Mouse (Mus musculus) midbrain, embryonic 14.5 days (tissue): ENCODE data around the gene Nxpe2. TPM values are rescaled to one million over a fixed set of nuclear protein-coding genes. Genes with fewer than 3 reads are reported as not detected.

Source experiments
- ATAC-seq: fragments of 200-750 bp; cut with Nextera tagmentation; 2 replicates; pipeline ENCODE4 v1.8.0; 2017; ENCODE audit warnings: moderate number of reproducible peaks, moderate library complexity; ENCODE audit not compliant: low FRiP score, low TSS enrichment
- DNase-seq: peaks from one replicate; pipeline ENCODE4 v3.0.0-alpha.2; 2015
- H3K27ac ChIP-seq: fragments of 300-500 bp; sonication (generic); replicated peaks from 2 replicates; pipeline ENCODE4 v1.5.1; 2014; ENCODE audit warnings: mild to moderate bottlenecking, low read depth, low read length, moderate library complexity
- H3K27me3 ChIP-seq: fragments of 300-500 bp; sonication (generic); 2 replicates; pipeline ENCODE4 v1.6.1; 2014; ENCODE audit warnings: low read length, control low read depth, mixed read lengths; ENCODE audit not compliant: control insufficient read depth, insufficient read depth
- H3K36me3 ChIP-seq: fragments of 300-500 bp; sonication (generic); 2 replicates; pipeline ENCODE4 v1.6.1; 2014; ENCODE audit warnings: low read length, control low read depth; ENCODE audit not compliant: control insufficient read depth, insufficient read depth
- H3K4me1 ChIP-seq: fragments of 300-500 bp; sonication (generic); 2 replicates; pipeline ENCODE4 v1.6.1; 2014; ENCODE audit warnings: mild to moderate bottlenecking, antibody characterized with exemption, low read length, control low read depth; ENCODE audit not compliant: control insufficient read depth, insufficient read depth
- H3K4me2 ChIP-seq: fragments of 300-500 bp; sonication (generic); 2 replicates; pipeline ENCODE4 v1.6.1; 2014; ENCODE audit warnings: mild to moderate bottlenecking, low read length, moderate library complexity
- H3K4me3 ChIP-seq: fragments of 300-500 bp; sonication (generic); replicated peaks from 2 replicates; pipeline ENCODE4 v1.5.1; 2014; ENCODE audit warnings: low read depth, low read length
- H3K9ac ChIP-seq: fragments of 300-500 bp; sonication (generic); replicated peaks from 2 replicates; pipeline ENCODE4 v1.6.1; 2014; ENCODE audit warnings: mild to moderate bottlenecking, low read length, moderate library complexity
- H3K9me3 ChIP-seq: fragments of 300-500 bp; sonication (generic); 2 replicates; pipeline ENCODE4 v1.6.1; 2016; ENCODE audit warnings: low read length, control low read depth, mixed read lengths; ENCODE audit not compliant: control insufficient read depth
- WGBS: fragments of 180-500 bp; shearing (Covaris S2); extraction: QIAGEN DNeasy Blood & Tissue Kit; methylation state at CpG from one replicate; pipeline ENCODE4 v1.1.7; 2014; 5-methylcytosine and 5-hydroxymethylcytosine counted together
- polyA plus RNA-seq: library from polyadenylated mRNA; unstranded; fragments of >200 nt; fragmentation: Nextera tagmentation; extraction: Ambion mirVana; gene quantifications from 2 replicates; pipeline ENCODE4 v1.2.1, GENCODE M21; 2014

Gene Nxpe2
- polyA plus RNA-seq: 0.34 and 0.58 TPM in 2 replicates

GRCm38 (mm10) chr9:48353148-48353698 lies at the start of gene Nxpe2:
Gene Nxpe2 (minus strand): TSS chr9:48353454.
- Histone ChIP-seq H3K4me3 (no peak within 1 kb of the TSS), H3K9me3 (no peaks in the 10 kb centered on the region), H3K36me3 (no peaks in the 10 kb centered on the region), H3K9ac (no peak within 1 kb of the TSS), H3K27ac (no peak within 1 kb of the TSS), H3K4me1 (no peaks in the 10 kb centered on the region), H3K4me2 (no peak within 1 kb of the TSS), H3K27me3 (no peaks in the 10 kb centered on the region)
- DNase-seq (no peak), ATAC-seq (no peak)
- WGBS: 73% methylated on average over 2 of the region's 2 CpGs

- WGBS: 77% methylated on average over 3 of the region's 3 CpGs
These were observed 36.7 kb upstream of the Nxpe2 start for GRCm38 (mm10) chr9:48389983-48390382.

GRCm38 (mm10) chr9:48388451-48388850 lies 35.2 kb upstream of the Nxpe2 start:
- WGBS: 84% methylated on average over 4 of the region's 4 CpGs
- DNase-seq: no peak

More at GRCm38 (mm10) chr9:48389983-48390382, 36.7 kb upstream of the Nxpe2 start:
- no peak for DNase-seq
- Histone ChIP-seq H3K4me2 (no peak overlapping the region), H3K9ac (no peak overlapping the region), H3K27me3 (no peaks in the 10 kb centered on the region), H3K4me3 (no peak overlapping the region), H3K4me1 (no peaks in the 10 kb centered on the region), H3K36me3 (no peaks in the 10 kb centered on the region), H3K27ac (no peak overlapping the region), H3K9me3 (no peaks in the 10 kb centered on the region)
- ATAC-seq: no peak

GRCm38 (mm10) chr9:48374357-48374756 lies 21.1 kb upstream of the Nxpe2 start:
- Histone ChIP-seq H3K9me3 (no peaks in the 10 kb centered on the region), H3K9ac (no peak overlapping the region), H3K4me3 (no peak overlapping the region), H3K27ac (no peak overlapping the region), H3K4me2 (no peak overlapping the region), H3K27me3 (no peaks in the 10 kb centered on the region), H3K36me3 (no peaks in the 10 kb centered on the region), H3K4me1 (no peaks in the 10 kb centered on the region)
- 78% methylated on average over 2 of the region's 2 CpGs for WGBS
- ATAC-seq (no peak), DNase-seq (no peak)

More at GRCm38 (mm10) chr9:48388451-48388850, 35.2 kb upstream of the Nxpe2 start:
- H3K9me3 ChIP-seq: no peaks in the 10 kb centered on the region
- no peaks in the 10 kb centered on the region for H3K36me3 ChIP-seq
- H3K27ac ChIP-seq: no peak overlapping the region
- H3K9ac ChIP-seq: no peak overlapping the region
- no peak for ATAC-seq
- no peak overlapping the region for H3K4me2 ChIP-seq
- H3K4me3 ChIP-seq: no peak overlapping the region
- H3K4me1 ChIP-seq: no peaks in the 10 kb centered on the region
- H3K27me3 ChIP-seq: no peaks in the 10 kb centered on the region

- Histone ChIP-seq H3K9me3 (no peaks in the 10 kb centered on the region), H3K27me3 (no peaks in the 10 kb centered on the region), H3K4me3 (no peak overlapping the region), H3K27ac (no peak overlapping the region), H3K9ac (no peak overlapping the region), H3K4me2 (no peak overlapping the region), H3K36me3 (no peaks in the 10 kb centered on the region), H3K4me1 (no peaks in the 10 kb centered on the region)
- no peak for DNase-seq
- WGBS: 72% methylated on average over 4 of the region's 4 CpGs
- ATAC-seq: no peak
These were observed 20.1 kb upstream of the Nxpe2 start for GRCm38 (mm10) chr9:48373232-48373878.

GRCm38 (mm10) chr9:48362743-48363142 lies 9.5 kb upstream of the Nxpe2 start:
- Histone ChIP-seq H3K36me3 (no peaks in the 10 kb centered on the region), H3K27ac (no peak overlapping the region), H3K4me3 (no peak overlapping the region), H3K9me3 (no peaks in the 10 kb centered on the region), H3K27me3 (no peaks in the 10 kb centered on the region), H3K9ac (no peak overlapping the region), H3K4me1 (no peaks in the 10 kb centered on the region), H3K4me2 (no peak overlapping the region)
- DNase-seq (no peak), ATAC-seq (no peak)
- WGBS: 88% methylated on average over 6 of the region's 6 CpGs

GRCm38 (mm10) chr9:48361815-48362631 lies 8.8 kb upstream of the Nxpe2 start:
- ATAC-seq (no peak), DNase-seq (no peak)
- no peaks in the 10 kb centered on the region for H3K9me3 ChIP-seq
- no peaks in the 10 kb centered on the region for H3K36me3 ChIP-seq
- H3K4me2 ChIP-seq: no peak overlapping the region
- no peak overlapping the region for H3K9ac ChIP-seq
- WGBS: 64% methylated on average over 14 of the region's 14 CpGs
- no peaks in the 10 kb centered on the region for H3K27me3 ChIP-seq
- 0 out of 2 replicates have a peak overlapping the region, but pooled peaks have one; percentile 26 for H3K27ac ChIP-seq
- no peaks in the 10 kb centered on the region for H3K4me1 ChIP-seq
- H3K4me3 ChIP-seq: no peak overlapping the region

GRCm38 (mm10) chr9:48360826-48361225 lies 7.6 kb upstream of the Nxpe2 start:
- H3K27me3 ChIP-seq: no peaks in the 10 kb centered on the region
- WGBS: 70% methylated on average over 4 of the region's 4 CpGs
- no peaks in the 10 kb centered on the region for H3K36me3 ChIP-seq
- no peaks in the 10 kb centered on the region for H3K4me1 ChIP-seq
- H3K4me3 ChIP-seq: no peak overlapping the region
- ATAC-seq (no peak), DNase-seq (no peak)
- H3K4me2 ChIP-seq: no peak overlapping the region
- H3K9ac ChIP-seq: no peak overlapping the region
- H3K9me3 ChIP-seq: no peaks in the 10 kb centered on the region
- no peak overlapping the region for H3K27ac ChIP-seq
